Mouse (Mus musculus) liver, adult 2 months (tissue): ENCODE data around the gene Hes7.

ENCODE experiments used
- CTCF ChIP-seq: fragments of 200-500 bp; IDR thresholded peaks from 2 replicates; pipeline ENCODE4 v1.5.1; 2011; ENCODE audit warnings: low read depth, low read length, control low read depth
- POLR2A ChIP-seq: fragments of 200-500 bp; IDR thresholded peaks from 2 replicates; pipeline ENCODE4 v1.6.1; 2011; ENCODE audit warnings: low read length, control low read depth; ENCODE audit not compliant: insufficient read depth; ENCODE audit errors: extremely low read depth

DNA sequence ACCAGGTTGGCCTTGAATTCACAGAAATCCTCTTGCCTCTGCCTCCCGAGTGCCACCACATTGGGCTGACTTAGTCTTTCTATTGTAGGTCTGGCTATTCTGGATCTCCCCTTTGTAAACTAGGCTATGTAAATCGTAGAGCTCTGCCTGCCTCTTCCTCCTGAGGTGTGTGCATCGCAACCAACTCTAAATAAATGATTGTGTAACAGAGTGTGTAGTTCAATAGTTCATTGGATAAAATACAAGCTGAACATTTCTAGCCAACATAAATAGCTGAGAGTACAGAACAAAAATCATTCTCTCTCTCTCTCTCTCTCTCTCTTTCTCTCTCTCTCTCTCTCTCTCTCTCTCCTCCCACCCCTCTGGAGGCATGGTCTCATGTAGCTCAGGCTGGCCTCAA lies 5.6 kb upstream of the Hes7 start:
- no peak for TF ChIP-seq CTCF
- TF ChIP-seq POLR2A = no peak
